ENCODE assay signal across 9 mouse cellular contexts in genomic region chr11:72609242-72609641, GRCm38 (mm10). TPM values are rescaled to one million over a fixed set of nuclear protein-coding genes. Genes with fewer than 3 reads are reported as not detected.
DNase-seq lines count a peak whose midpoint lies in the region; ATAC-seq and TF ChIP-seq lines count a peak whose summit lies in the region.
"Had no signal": no experiment of that assay in that cellular context is flagged by ENCODE, and none has a peak within 500 bp of the region (broad histone marks: within the 10 kb centered on the region; RNA-seq: fewer than 3 reads in every experiment).

No protein-coding gene starts in this region.

- peaks cover 10% of the 10 kb centered on the region; the same call in 1 of the 2 replicates for H3K79me2 ChIP-seq in liver, adult 2 months (ENCODE audit: control insufficient read depth, insufficient read depth, low read length)

- peak; percentile 73 for DNase-seq in heart, adult 11 months
- no peak for DNase-seq in heart, postnatal 14 days
- DNase-seq in liver, adult 2 months (ENCODE audit: extremely low read depth, low read depth, low spot score): peak; percentile 41
- no peak for DNase-seq in liver
- no peak for DNase-seq in liver, embryonic 13.5 days
- DNase-seq in adipocyte (ENCODE audit: low spot score): no peak
- no peak for DNase-seq in cerebellum, adult 8-10 months

- ATAC-seq in forebrain, embryonic 12.5 days (ENCODE audit: low FRiP score): no peak
- no peak for ATAC-seq in liver, embryonic 13.5 days (ENCODE audit: low read depth)

- H3K4me3 ChIP-seq in liver, adult 2 months (ENCODE audit: insufficient read depth, low read depth, low read length): no peak overlapping the region
- H3K4me3 ChIP-seq in forebrain, embryonic 12.5 days (replicated peaks): no peak overlapping the region
- no peak overlapping the region for H3K4me3 ChIP-seq in liver, embryonic 13.5 days (replicated peaks)

- H3K36me3 ChIP-seq in liver, adult 2 months (ENCODE audit: control insufficient read depth, insufficient read depth, low read length): no peaks in the 10 kb centered on the region
- no peaks in the 10 kb centered on the region for H3K36me3 ChIP-seq in forebrain, embryonic 12.5 days (replicated peaks)
- no peaks in the 10 kb centered on the region for H3K36me3 ChIP-seq in liver, embryonic 13.5 days

- H3K4me1 ChIP-seq in liver, adult 2 months (ENCODE audit: control insufficient read depth, insufficient read depth, low read length): peaks cover 6% of the 10 kb centered on the region
- peaks cover 10% of the 10 kb centered on the region for H3K4me1 ChIP-seq in forebrain, embryonic 12.5 days
- peaks cover 22% of the 10 kb centered on the region for H3K4me1 ChIP-seq in liver, embryonic 13.5 days (replicated peaks)

- TF ChIP-seq CTCF in liver, adult 2 months (IDR thresholded peaks at IDR 0.05; ENCODE audit: low read depth, low read length): no peak

- H3K27me3 ChIP-seq in liver, adult 2 months (ENCODE audit: control insufficient read depth, insufficient read depth, low read length): no peaks in the 10 kb centered on the region
- H3K27me3 ChIP-seq in forebrain, embryonic 12.5 days: no peaks in the 10 kb centered on the region
- H3K27me3 ChIP-seq in liver, embryonic 13.5 days: no peaks in the 10 kb centered on the region

- H3K9me3 ChIP-seq in forebrain, embryonic 12.5 days: no peaks in the 10 kb centered on the region
- no peaks in the 10 kb centered on the region for H3K9me3 ChIP-seq in liver, embryonic 13.5 days (replicated peaks)

- no peak overlapping the region for H3K9ac ChIP-seq in liver, adult 2 months (ENCODE audit: low read depth, low read length)
- H3K9ac ChIP-seq in forebrain, embryonic 12.5 days: peak overlapping the region; percentile 36; the same call in 1 of the 2 replicates
- H3K9ac ChIP-seq in liver, embryonic 13.5 days: peak overlapping the region; percentile 56

- TF ChIP-seq POLR2A in liver, adult 2 months (IDR thresholded peaks at IDR 0.05; ENCODE audit: extremely low read depth, insufficient read depth, low read length): no peak

- H3K4me2 ChIP-seq in forebrain, embryonic 12.5 days: peak overlapping the region; percentile 60; the same call in 1 of the 2 replicates
- peak overlapping the region; percentile 36; the same call in 1 of the 2 replicates for H3K4me2 ChIP-seq in liver, embryonic 13.5 days

- intact Hi-C loops in heart, postnatal 14 days (cut with DNase I): loop anchor here (5.0 kb wide), 1 partner anchor 83 kb away; the partner anchor contains the start of gene Ankfy1

- H3K27ac ChIP-seq in liver, adult 2 months (replicated peaks; ENCODE audit: insufficient read depth, low read depth, low read length): 0 out of 2 replicates have a peak overlapping the region, but pooled peaks have one; percentile 8
- H3K27ac ChIP-seq in forebrain, embryonic 12.5 days: no peak overlapping the region
- no peak overlapping the region for H3K27ac ChIP-seq in liver, embryonic 13.5 days

RNA-seq across cellular contexts. Expression of gene Ube2g1, which starts 2.2 kb away (rescaled TPM):
- 10 to 100 TPM; 54.9 to 60.6 TPM for total RNA-seq in heart, postnatal 14 days (2021)
- total RNA-seq in liver, adult 2 months (2014; rRNA removed): 22.4 and 26.6 TPM in 2 replicates
- polyA plus RNA-seq in liver, adult 2 months (2012; rRNA removed): 8.2 and 9.3 TPM in 2 replicates
- 106 and 113 TPM in 2 replicates for polyA plus RNA-seq in forebrain, embryonic 12.5 days (2016; fragmentation: Nextera tagmentation; extraction: Ambion mirVana)
- polyA plus RNA-seq in liver, embryonic 13.5 days (2015; fragmentation: Nextera tagmentation; extraction: Ambion mirVana): 24.8 and 33.3 TPM in 2 replicates

RNA-seq across cellular contexts. Expression of gene Spns3, which starts 58.9 kb away (rescaled TPM):
- under 1 TPM in 1 of 2 experiments, not detected in 1; 0.10 TPM for total RNA-seq in heart, postnatal 14 days (2021)
- under 0.01 and 0.13 TPM in 2 replicates for total RNA-seq in liver, adult 2 months (2014; rRNA removed)
- polyA plus RNA-seq in liver, adult 2 months (2012; rRNA removed): 0.06 and 0.25 TPM in 2 replicates
- not detected in 2 replicates for polyA plus RNA-seq in forebrain, embryonic 12.5 days (2016; fragmentation: Nextera tagmentation; extraction: Ambion mirVana)
- polyA plus RNA-seq in liver, embryonic 13.5 days (2015; fragmentation: Nextera tagmentation; extraction: Ambion mirVana): 1.5 and 2.0 TPM in 2 replicates
- polyA plus RNA-seq: C2C12 had no signal

Comparison
In these comparisons a context has a peak if more than half of its experiments do, and no peak if none do; other contexts are left out.
1. DNase-seq: peak in heart, adult 11 months (single experiment) and liver, adult 2 months (single experiment); none in heart, postnatal 14 days (0 of 2), liver (single experiment), liver, embryonic 13.5 days (single experiment), adipocyte (single experiment) and cerebellum, adult 8-10 months (single experiment).